In genomic region chr12:73813016-73813900, GRCm38 (mm10) we compare ENCODE assay signal across 12 mouse cellular contexts.
DNase-seq lines count a peak whose midpoint lies in the region; ATAC-seq and TF ChIP-seq lines count a peak whose summit lies in the region.
"Had no signal": no experiment of that assay in that cellular context is flagged by ENCODE, and none has a peak within 500 bp of the region (broad histone marks: within the 10 kb centered on the region; RNA-seq: fewer than 3 reads in every experiment).

No protein-coding gene starts in this region.

- H3K9ac ChIP-seq in hindbrain, postnatal 0 days (replicated peaks; ENCODE audit: low read length) = no peak overlapping the region
- no peak overlapping the region for H3K9ac ChIP-seq in hindbrain, embryonic 12.5 days
- no peak overlapping the region for H3K9ac ChIP-seq in midbrain, embryonic 16.5 days (ENCODE audit: low read depth, low read length)
- no peak overlapping the region for H3K9ac ChIP-seq in midbrain, embryonic 13.5 days (replicated peaks)
- no peak overlapping the region for H3K9ac ChIP-seq in embryonic facial prominence, embryonic 15.5 days
- no peak overlapping the region for H3K9ac ChIP-seq in neural tube, embryonic 15.5 days (replicated peaks)
- H3K9ac ChIP-seq: forebrain, embryonic 15.5 days; liver, embryonic 12.5 days had no signal

- H3K4me3 ChIP-seq in hindbrain, postnatal 0 days (ENCODE audit: low read length) = no peak overlapping the region
- no peak overlapping the region for H3K4me3 ChIP-seq in hindbrain, embryonic 12.5 days
- H3K4me3 ChIP-seq in midbrain, embryonic 16.5 days (ENCODE audit: low read depth, low read length) = no peak overlapping the region
- no peak overlapping the region for H3K4me3 ChIP-seq in midbrain, embryonic 13.5 days (replicated peaks)
- no peak overlapping the region for H3K4me3 ChIP-seq in embryonic facial prominence, embryonic 15.5 days (replicated peaks)
- no peak overlapping the region for H3K4me3 ChIP-seq in neural tube, embryonic 15.5 days (replicated peaks)
- H3K4me3 ChIP-seq: forebrain, embryonic 15.5 days; liver, embryonic 12.5 days had no signal

- no peaks in the 10 kb centered on the region for H3K36me3 ChIP-seq in hindbrain, postnatal 0 days (ENCODE audit: insufficient read depth, low read length)
- H3K36me3 ChIP-seq in hindbrain, embryonic 12.5 days = no peaks in the 10 kb centered on the region
- no peaks in the 10 kb centered on the region for H3K36me3 ChIP-seq in midbrain, embryonic 16.5 days (ENCODE audit: control insufficient read depth, insufficient read depth, low read length)
- H3K36me3 ChIP-seq in midbrain, embryonic 13.5 days = no peaks in the 10 kb centered on the region
- H3K36me3 ChIP-seq in embryonic facial prominence, embryonic 15.5 days = no peaks in the 10 kb centered on the region
- H3K36me3 ChIP-seq in neural tube, embryonic 15.5 days = no peaks in the 10 kb centered on the region
- H3K36me3 ChIP-seq: forebrain, embryonic 15.5 days; liver, embryonic 12.5 days had no signal

- ATAC-seq in hindbrain, postnatal 0 days = no peak
- ATAC-seq in hindbrain, embryonic 12.5 days (ENCODE audit: low FRiP score) = no peak
- ATAC-seq in midbrain, embryonic 16.5 days = 0 out of 2 replicates have a peak, but pooled peaks have one; percentile 28
- no peak for ATAC-seq in midbrain, embryonic 13.5 days
- no peak for ATAC-seq in embryonic facial prominence, embryonic 15.5 days (ENCODE audit: insufficient number of reproducible peaks, low FRiP score, low TSS enrichment, low read depth)
- no peak for ATAC-seq in neural tube, embryonic 15.5 days (ENCODE audit: low FRiP score)
- ATAC-seq: forebrain, embryonic 15.5 days; liver, embryonic 12.5 days had no signal

- no peaks in the 10 kb centered on the region for H3K27me3 ChIP-seq in hindbrain, postnatal 0 days (ENCODE audit: insufficient read depth, low read length)
- H3K27me3 ChIP-seq in hindbrain, embryonic 12.5 days = no peaks in the 10 kb centered on the region
- H3K27me3 ChIP-seq in midbrain, embryonic 16.5 days (ENCODE audit: control insufficient read depth, insufficient read depth, low read depth, low read length) = no peaks in the 10 kb centered on the region
- no peaks in the 10 kb centered on the region for H3K27me3 ChIP-seq in midbrain, embryonic 13.5 days
- H3K27me3 ChIP-seq in embryonic facial prominence, embryonic 15.5 days = no peaks in the 10 kb centered on the region
- no peaks in the 10 kb centered on the region for H3K27me3 ChIP-seq in neural tube, embryonic 15.5 days (replicated peaks)
- H3K27me3 ChIP-seq: forebrain, embryonic 15.5 days; liver, embryonic 12.5 days had no signal

- H3K9me3 ChIP-seq in hindbrain, postnatal 0 days (ENCODE audit: low read length) = no peaks in the 10 kb centered on the region
- H3K9me3 ChIP-seq in hindbrain, embryonic 12.5 days (replicated peaks) = no peaks in the 10 kb centered on the region
- no peaks in the 10 kb centered on the region for H3K9me3 ChIP-seq in midbrain, embryonic 16.5 days (replicated peaks; ENCODE audit: control insufficient read depth, low read length, poor library complexity, severe bottlenecking)
- no peaks in the 10 kb centered on the region for H3K9me3 ChIP-seq in midbrain, embryonic 13.5 days
- no peaks in the 10 kb centered on the region for H3K9me3 ChIP-seq in embryonic facial prominence, embryonic 15.5 days (replicated peaks)
- no peaks in the 10 kb centered on the region for H3K9me3 ChIP-seq in neural tube, embryonic 15.5 days (replicated peaks)
- H3K9me3 ChIP-seq: forebrain, embryonic 15.5 days; liver, embryonic 12.5 days had no signal

- no peak for TF ChIP-seq CTCF in hindbrain, postnatal 0 days (IDR thresholded peaks at IDR 0.05; ENCODE audit: low read depth)

- peak; percentile 13 for DNase-seq in hindbrain, postnatal 0 days (ENCODE audit: low spot score)
- DNase-seq in left cerebral cortex, postnatal 36 days (ENCODE audit: low spot score in 2 of 2) = no peak
- DNase-seq: cerebellum, adult 9-10 months; lung, postnatal 36 days; thymus, adult 18-20 months had no signal

- WGBS in hindbrain, postnatal 0 days = 64% methylated on average over 11 of the region's 11 CpGs
- 72% methylated on average over 11 of the region's 11 CpGs for WGBS in hindbrain, embryonic 12.5 days
- 71% methylated on average over 11 of the region's 11 CpGs for WGBS in midbrain, embryonic 16.5 days
- 72% methylated on average over 11 of the region's 11 CpGs for WGBS in midbrain, embryonic 13.5 days
- 62% methylated on average over 11 of the region's 11 CpGs for WGBS in embryonic facial prominence, embryonic 15.5 days
- WGBS in neural tube, embryonic 15.5 days = 69% methylated on average over 11 of the region's 11 CpGs

- H3K4me2 ChIP-seq in hindbrain, postnatal 0 days (ENCODE audit: low read depth, low read length) = no peak overlapping the region
- H3K4me2 ChIP-seq in hindbrain, embryonic 12.5 days (replicated peaks) = no peak overlapping the region
- no peak overlapping the region for H3K4me2 ChIP-seq in midbrain, embryonic 16.5 days (ENCODE audit: low read length)
- H3K4me2 ChIP-seq in midbrain, embryonic 13.5 days (replicated peaks) = no peak overlapping the region
- H3K4me2 ChIP-seq in embryonic facial prominence, embryonic 15.5 days (replicated peaks) = no peak overlapping the region
- no peak overlapping the region for H3K4me2 ChIP-seq in neural tube, embryonic 15.5 days
- H3K4me2 ChIP-seq: forebrain, embryonic 15.5 days; liver, embryonic 12.5 days had no signal

- intact Hi-C loops in left cerebral cortex, postnatal 36 days (cut with DNase I) = no loop called here

- H3K27ac ChIP-seq in hindbrain, postnatal 0 days = no peak overlapping the region
- H3K27ac ChIP-seq in hindbrain, embryonic 12.5 days = no peak overlapping the region
- no peak overlapping the region for H3K27ac ChIP-seq in midbrain, embryonic 16.5 days (ENCODE audit: low read length)
- no peak overlapping the region for H3K27ac ChIP-seq in midbrain, embryonic 13.5 days
- peak overlapping the region; percentile 58 for H3K27ac ChIP-seq in embryonic facial prominence, embryonic 15.5 days (replicated peaks)
- 0 out of 2 replicates have a peak overlapping the region, but pooled peaks have one; percentile 33 for H3K27ac ChIP-seq in neural tube, embryonic 15.5 days (replicated peaks)
- H3K27ac ChIP-seq: forebrain, embryonic 15.5 days; liver, embryonic 12.5 days had no signal

- peaks cover 17% of the 10 kb centered on the region for H3K4me1 ChIP-seq in hindbrain, postnatal 0 days (ENCODE audit: insufficient read depth, low read length)
- H3K4me1 ChIP-seq in hindbrain, embryonic 12.5 days = peaks cover 10% of the 10 kb centered on the region
- H3K4me1 ChIP-seq in midbrain, embryonic 16.5 days (ENCODE audit: control insufficient read depth, insufficient read depth, low read length) = peaks cover 11% of the 10 kb centered on the region; the same call in 1 of the 2 replicates
- peaks cover 15% of the 10 kb centered on the region for H3K4me1 ChIP-seq in midbrain, embryonic 13.5 days (replicated peaks)
- peaks cover 33% of the 10 kb centered on the region for H3K4me1 ChIP-seq in embryonic facial prominence, embryonic 15.5 days
- H3K4me1 ChIP-seq in neural tube, embryonic 15.5 days = peaks cover 23% of the 10 kb centered on the region

Comparison
In these comparisons a context has a peak if more than half of its experiments do, and no peak if none do; other contexts are left out.
1. H3K27ac ChIP-seq: peak in embryonic facial prominence, embryonic 15.5 days (single experiment) and neural tube, embryonic 15.5 days (single experiment); none in hindbrain, postnatal 0 days (single experiment), hindbrain, embryonic 12.5 days (single experiment), midbrain, embryonic 16.5 days (single experiment) and midbrain, embryonic 13.5 days (single experiment).